Mouse (Mus musculus) forebrain, embryonic 11.5 days (tissue): Measurements from ENCODE around the gene Slc17a8. TPM values are rescaled to one million over a fixed set of nuclear protein-coding genes. Genes with fewer than 3 reads are reported as not detected.
"Not testable (repeated sequence)": the region's sequence is repeated elsewhere in the genome, so short reads cannot be mapped to it uniquely, and the experiment has no call there.

Source experiments
- ATAC-seq: fragments of 200-750 bp; cut with Nextera tagmentation; replicated peaks from 2 replicates; pipeline ENCODE4 v1.8.0; 2017; ENCODE audit warnings: moderate TSS enrichment; ENCODE audit not compliant: low FRiP score
- DNase-seq: peaks from one replicate; pipeline ENCODE4 v3.0.0-alpha.2; 2017; ENCODE audit warnings: low spot score
- H3K27ac ChIP-seq: fragments of 300-500 bp; sonication (generic); 2 replicates; pipeline ENCODE4 v1.5.1; 2014; ENCODE audit warnings: low read depth, low read length
- H3K27me3 ChIP-seq: fragments of 300-500 bp; sonication (generic); 2 replicates; pipeline ENCODE4 v1.6.1; 2014; ENCODE audit warnings: mild to moderate bottlenecking, low read length, mixed read lengths; ENCODE audit not compliant: control insufficient read depth, insufficient read depth
- H3K36me3 ChIP-seq: fragments of 300-500 bp; sonication (generic); 2 replicates; pipeline ENCODE4 v1.6.1; 2014; ENCODE audit warnings: mild to moderate bottlenecking, low read length, moderate library complexity, mixed read lengths; ENCODE audit not compliant: control insufficient read depth, insufficient read depth
- H3K4me1 ChIP-seq: fragments of 300-500 bp; sonication (generic); replicated peaks from 2 replicates; pipeline ENCODE4 v1.6.1; 2014; ENCODE audit warnings: low read length, mixed read lengths; ENCODE audit not compliant: control insufficient read depth, insufficient read depth
- H3K4me2 ChIP-seq: fragments of 300-500 bp; sonication (generic); 2 replicates; pipeline ENCODE4 v1.6.1; 2014; ENCODE audit warnings: low read depth, mild to moderate bottlenecking, low read length, moderate library complexity, mixed read lengths; ENCODE audit not compliant: severe bottlenecking
- H3K4me3 ChIP-seq: fragments of 300-500 bp; sonication (generic); 2 replicates; pipeline ENCODE4 v1.5.1; 2014; ENCODE audit warnings: low read depth, low read length
- H3K9ac ChIP-seq: fragments of 300-500 bp; sonication (generic); 2 replicates; pipeline ENCODE4 v1.6.1; 2014; ENCODE audit warnings: low read length
- H3K9me3 ChIP-seq: fragments of 300-500 bp; sonication (generic); 2 replicates; pipeline ENCODE4 v1.6.1; 2016; ENCODE audit warnings: low read length, mixed read lengths; ENCODE audit not compliant: control insufficient read depth
- WGBS: fragments of 180-500 bp; shearing (Covaris S2); extraction: QIAGEN DNeasy Blood & Tissue Kit; methylation state at CpG from one replicate; pipeline ENCODE4 v1.1.7; 2014; 5-methylcytosine and 5-hydroxymethylcytosine counted together
- polyA plus RNA-seq: library from polyadenylated mRNA; unstranded; fragments of >200 nt; fragmentation: Nextera tagmentation; extraction: Ambion mirVana; gene quantifications from 2 replicates; pipeline ENCODE4 v1.2.1, GENCODE M21; 2014

Gene Slc17a8
- 0.28 and 0.36 TPM in 2 replicates for polyA plus RNA-seq

DNA sequence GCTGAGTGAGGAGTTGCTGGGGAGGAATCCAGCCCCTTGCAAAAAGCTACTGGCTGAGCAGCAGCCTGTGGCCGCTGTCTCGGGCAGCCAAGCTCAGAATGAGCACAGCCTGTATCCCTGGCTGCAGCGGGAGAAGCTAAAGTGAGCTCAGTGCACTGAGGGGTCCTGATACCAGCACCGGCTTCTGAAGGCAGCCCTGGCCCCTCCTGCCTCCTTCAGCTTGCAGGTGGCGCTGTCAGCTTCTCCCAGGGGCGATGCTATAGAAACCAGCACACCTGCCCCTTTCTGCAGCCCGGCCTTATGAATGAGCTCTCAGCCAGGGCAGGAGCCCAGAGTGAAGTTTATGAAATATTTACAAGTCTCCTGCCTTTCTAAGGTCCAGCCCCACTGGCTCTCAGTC is at the start of gene Slc17a8:
TSS of gene Slc17a8 (minus strand) at position 125 of the 400 bp plus-strand sequence.
- Histone ChIP-seq H3K27me3 (no peaks in the 10 kb centered on the region), H3K9ac (no peak within 1 kb of the TSS), H3K4me1 (no peaks in the 10 kb centered on the region), H3K4me2 (no peak within 1 kb of the TSS), H3K36me3 (no peaks in the 10 kb centered on the region), H3K4me3 (no peak within 1 kb of the TSS), H3K9me3 (no peaks in the 10 kb centered on the region), H3K27ac (no peak within 1 kb of the TSS)
- WGBS, result 31% methylated on average over 7 of the region's 7 CpGs
- no peak for DNase-seq
- ATAC-seq, result no peak

DNA sequence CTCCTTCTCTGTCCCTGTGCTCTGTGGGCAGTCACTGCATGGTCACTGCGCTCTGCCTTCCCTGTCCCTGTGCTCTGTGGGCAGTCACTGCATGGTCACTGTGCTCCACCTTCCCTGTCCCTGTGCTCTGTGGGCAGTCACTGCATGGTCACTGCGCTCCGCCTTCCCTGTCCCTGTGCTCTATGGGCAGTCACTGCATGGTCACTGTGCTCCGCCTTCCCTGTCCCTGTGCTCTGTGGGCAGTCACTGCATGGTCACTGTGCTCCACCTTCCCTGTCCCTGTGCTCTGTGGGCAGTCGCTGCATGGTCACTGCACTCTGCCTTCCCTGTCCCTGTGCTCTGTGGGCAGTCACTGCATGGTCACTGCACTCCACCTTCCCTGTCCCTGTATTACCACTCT is 49.3 kb upstream of the Slc17a8 start:
- not testable (repeated sequence) for H3K27ac ChIP-seq, ATAC-seq, H3K4me2 ChIP-seq, H3K9me3 ChIP-seq, H3K27me3 ChIP-seq, H3K9ac ChIP-seq, DNase-seq, H3K36me3 ChIP-seq, H3K4me3 ChIP-seq, H3K4me1 ChIP-seq
- WGBS, result 95% methylated on average over 5 of the region's 5 CpGs

DNA sequence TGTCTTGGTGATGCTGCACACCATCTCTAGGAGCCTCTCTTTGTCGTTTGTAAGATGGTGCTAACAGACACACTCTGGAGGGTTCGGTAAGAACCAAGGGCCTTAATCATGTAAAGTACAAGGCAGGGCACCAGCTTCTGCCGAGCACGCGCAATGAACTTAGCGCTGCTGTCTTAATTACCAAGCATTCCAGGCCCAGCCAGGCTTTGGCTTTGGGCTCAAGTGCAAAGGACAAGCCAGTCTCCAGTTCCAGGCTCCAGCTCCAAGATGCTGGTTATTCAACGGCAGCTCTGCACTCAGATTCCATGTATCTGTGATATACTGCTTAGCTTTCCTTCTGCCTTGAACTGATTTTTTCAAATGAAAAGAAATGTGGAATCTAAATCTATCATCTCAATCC is 46.5 kb upstream of the Slc17a8 start:
- no peak overlapping the region for H3K4me3 ChIP-seq
- H3K4me2 ChIP-seq, result no peak overlapping the region
- WGBS, result 89% methylated on average over 7 of the region's 7 CpGs
- no peaks in the 10 kb centered on the region for H3K27me3 ChIP-seq
- no peak for ATAC-seq
- no peak for DNase-seq
- no peaks in the 10 kb centered on the region for H3K9me3 ChIP-seq
- no peak overlapping the region for H3K27ac ChIP-seq
- no peaks in the 10 kb centered on the region for H3K4me1 ChIP-seq
- H3K9ac ChIP-seq, result no peak overlapping the region
- no peaks in the 10 kb centered on the region for H3K36me3 ChIP-seq

DNA sequence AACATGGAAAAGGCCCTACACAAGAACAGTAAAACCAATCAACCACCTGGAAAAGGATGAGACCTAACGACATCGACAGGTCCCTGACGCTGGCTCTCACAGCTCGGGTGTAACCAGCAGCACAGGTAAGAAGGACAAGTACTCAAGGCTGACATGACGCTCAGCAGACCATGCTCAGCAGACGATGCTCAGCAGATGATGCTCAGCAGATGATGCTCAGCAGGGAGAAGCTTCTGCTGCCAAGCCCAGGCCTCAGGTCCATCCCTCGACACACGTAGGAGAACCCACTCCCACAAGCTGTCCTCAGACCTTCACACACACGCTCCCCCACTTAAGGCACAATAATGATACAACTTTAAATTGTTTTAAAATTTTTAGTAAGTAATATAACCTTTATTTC is 44.6 kb upstream of the Slc17a8 start:
- Histone ChIP-seq H3K36me3 (no peaks in the 10 kb centered on the region), H3K4me1 (no peaks in the 10 kb centered on the region), H3K27me3 (no peaks in the 10 kb centered on the region), H3K4me3 (no peak overlapping the region), H3K9me3 (no peaks in the 10 kb centered on the region), H3K4me2 (no peak overlapping the region), H3K27ac (no peak overlapping the region), H3K9ac (no peak overlapping the region)
- no peak for ATAC-seq
- 94% methylated on average over 9 of the region's 9 CpGs for WGBS
- DNase-seq, result no peak

DNA sequence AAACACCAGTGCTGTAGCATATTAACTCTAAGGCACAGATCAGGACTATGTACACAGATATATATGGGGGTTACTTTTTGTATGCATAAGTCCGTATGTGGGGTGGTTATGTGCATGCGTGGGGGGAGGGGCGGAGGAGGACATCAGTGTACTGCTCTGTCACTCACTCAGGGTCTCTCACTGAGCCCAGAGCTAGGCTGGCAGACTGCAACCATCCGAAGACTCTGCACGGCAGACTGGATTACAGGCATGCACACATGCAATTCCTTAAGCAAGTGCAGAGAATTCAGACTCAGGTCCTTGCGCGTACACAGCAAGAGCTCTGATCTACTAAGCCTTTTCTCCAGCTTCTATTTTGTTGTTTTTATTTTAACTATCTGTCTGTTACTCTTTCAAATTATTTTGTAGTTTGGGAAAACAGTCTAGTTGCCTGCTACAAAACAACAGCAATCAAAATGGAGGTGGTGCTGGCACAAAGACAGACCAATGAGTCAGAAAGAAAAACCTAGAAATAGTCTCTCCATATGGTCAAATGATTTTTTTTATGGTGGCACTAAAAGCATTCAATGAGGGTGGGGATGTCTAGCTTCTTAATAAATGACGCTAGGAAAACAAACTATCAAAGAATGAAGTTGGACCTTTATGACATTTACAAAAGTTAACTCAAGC is 44.1 kb upstream of the Slc17a8 start:
- no peaks in the 10 kb centered on the region for H3K4me1 ChIP-seq

DNA sequence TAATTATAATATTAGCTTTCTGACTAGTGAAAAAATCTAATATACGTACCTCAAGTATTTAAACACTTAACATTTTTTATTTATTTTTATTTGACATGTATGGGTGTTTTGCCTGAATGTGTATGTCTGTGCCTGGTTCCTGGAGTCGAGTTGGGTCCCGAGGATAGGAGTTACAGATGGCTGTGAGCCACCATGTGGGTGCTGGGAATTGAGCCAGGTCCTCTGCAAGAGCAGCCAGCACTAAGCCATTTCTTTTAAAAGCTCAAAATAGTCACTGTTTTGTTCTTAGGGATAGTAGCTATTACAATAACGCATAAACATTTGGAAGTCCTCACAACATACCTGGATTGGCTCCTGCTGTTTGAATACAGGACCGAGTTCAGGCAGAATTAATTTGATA is 35.3 kb upstream of the Slc17a8 start:
- H3K9me3 ChIP-seq, result no peaks in the 10 kb centered on the region
- no peak overlapping the region for H3K4me2 ChIP-seq
- DNase-seq (no peak), ATAC-seq (no peak)
- H3K4me1 ChIP-seq, result no peaks in the 10 kb centered on the region
- H3K27me3 ChIP-seq, result no peaks in the 10 kb centered on the region
- peaks cover 4% of the 10 kb centered on the region; the same call in 1 of the 2 replicates for H3K36me3 ChIP-seq
- H3K4me3 ChIP-seq, result no peak overlapping the region
- H3K27ac ChIP-seq, result no peak overlapping the region
- no peak overlapping the region for H3K9ac ChIP-seq
- 92% methylated on average over 5 of the region's 5 CpGs for WGBS

More for the DNA sequence above, 44.1 kb upstream of the Slc17a8 start:
- no peak overlapping the region for H3K4me2 ChIP-seq
- H3K27ac ChIP-seq, result no peak overlapping the region
- ATAC-seq (no peak), DNase-seq (no peak)
- WGBS, result 91% methylated on average over 8 of the region's 8 CpGs
- no peaks in the 10 kb centered on the region for H3K36me3 ChIP-seq
- no peak overlapping the region for H3K9ac ChIP-seq
- no peak overlapping the region for H3K4me3 ChIP-seq
- no peaks in the 10 kb centered on the region for H3K27me3 ChIP-seq
- H3K9me3 ChIP-seq, result no peaks in the 10 kb centered on the region

DNA sequence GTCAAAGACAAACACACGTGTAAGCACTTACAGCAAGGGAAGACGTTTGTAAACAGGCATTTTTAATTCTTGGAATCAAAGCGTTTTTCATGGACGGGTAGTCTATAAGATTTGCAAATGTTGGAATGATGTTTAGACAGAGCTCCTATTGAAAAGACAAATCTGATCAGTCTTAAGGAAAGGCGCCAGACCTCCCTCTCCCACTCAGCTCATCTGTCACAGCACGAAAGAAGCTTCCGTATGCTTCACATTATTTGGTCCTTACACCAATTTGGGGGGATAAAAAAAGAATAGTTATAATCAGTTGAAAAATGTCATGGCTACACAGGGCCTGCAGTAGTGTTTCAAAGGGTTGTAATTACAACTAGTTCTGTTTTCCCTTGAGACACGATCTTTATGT is 31.9 kb upstream of the Slc17a8 start:
- no peaks in the 10 kb centered on the region for H3K4me1 ChIP-seq
- WGBS, result 92% methylated on average over 8 of the region's 8 CpGs
- peaks cover 4% of the 10 kb centered on the region; the same call in 1 of the 2 replicates for H3K36me3 ChIP-seq
- no peak for ATAC-seq
- H3K27ac ChIP-seq, result no peak overlapping the region
- no peak overlapping the region for H3K9ac ChIP-seq
- no peak overlapping the region for H3K4me2 ChIP-seq
- DNase-seq, result no peak
- no peaks in the 10 kb centered on the region for H3K27me3 ChIP-seq
- H3K9me3 ChIP-seq, result no peaks in the 10 kb centered on the region
- H3K4me3 ChIP-seq, result no peak overlapping the region

DNA sequence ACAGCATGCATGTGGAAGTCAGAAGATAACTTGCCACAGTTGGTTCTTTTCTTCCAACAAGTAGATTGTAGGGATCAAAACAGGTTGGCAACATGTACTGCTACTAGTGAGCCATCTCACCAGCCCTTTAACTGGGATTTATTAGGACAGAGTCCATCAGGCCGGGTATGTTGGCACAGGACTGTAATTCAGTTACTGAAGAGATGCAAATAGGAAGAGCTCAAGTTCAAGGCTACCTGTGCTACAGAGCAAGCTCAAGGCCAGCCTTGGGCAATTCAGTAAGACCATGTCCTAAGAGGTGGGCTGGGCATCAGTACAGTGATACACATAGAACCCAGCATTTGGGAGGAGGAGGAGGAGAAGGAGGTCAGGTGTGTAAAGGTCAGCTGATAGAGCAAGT is 30.6 kb upstream of the Slc17a8 start:
- DNase-seq, result no peak
- no peak for ATAC-seq
- Histone ChIP-seq H3K4me1 (no peaks in the 10 kb centered on the region), H3K9me3 (no peaks in the 10 kb centered on the region), H3K9ac (no peak overlapping the region), H3K36me3 (no peaks in the 10 kb centered on the region), H3K27ac (no peak overlapping the region), H3K4me3 (no peak overlapping the region), H3K4me2 (no peak overlapping the region), H3K27me3 (no peaks in the 10 kb centered on the region)
- 82% methylated on average over 1 of the region's 1 CpGs for WGBS

DNA sequence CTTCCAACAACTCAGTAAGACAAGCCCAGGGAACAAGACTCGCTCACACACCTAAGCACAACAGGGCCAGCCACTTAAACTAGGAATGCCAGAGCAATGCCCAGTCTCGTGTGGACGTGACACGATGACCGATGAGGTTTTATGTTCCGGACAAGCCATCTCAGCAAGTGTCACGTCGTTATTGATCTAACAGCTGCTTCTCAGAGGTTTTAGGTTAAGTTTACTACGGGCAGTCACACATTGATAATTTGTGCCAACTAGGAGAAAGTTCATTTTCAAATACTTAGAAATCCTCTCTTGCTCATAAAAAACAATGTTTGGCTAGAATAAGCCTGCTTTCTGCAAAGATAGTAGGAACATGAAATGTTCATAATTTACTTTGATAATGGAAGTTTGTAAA is 25.9 kb upstream of the Slc17a8 start:
- H3K27ac ChIP-seq, result no peak overlapping the region
- 92% methylated on average over 9 of the region's 9 CpGs for WGBS
- no peaks in the 10 kb centered on the region for H3K27me3 ChIP-seq
- no peak for ATAC-seq
- no peak overlapping the region for H3K4me2 ChIP-seq
- no peak overlapping the region for H3K4me3 ChIP-seq
- no peaks in the 10 kb centered on the region for H3K4me1 ChIP-seq
- DNase-seq, result no peak
- no peaks in the 10 kb centered on the region; the same call in 1 of the 2 replicates for H3K36me3 ChIP-seq
- H3K9ac ChIP-seq, result no peak overlapping the region
- no peaks in the 10 kb centered on the region for H3K9me3 ChIP-seq
